Mouse (Mus musculus): ENCODE results near the gene Pnmal1. TPM values are rescaled to one million over a fixed set of nuclear protein-coding genes. Genes with fewer than 3 reads are reported as not detected.

Pnmal1 gene
- total and polyA plus RNA-seq, 2 experiments from 2014 or later, result 0.04 TPM; not detected in 1

DNA sequence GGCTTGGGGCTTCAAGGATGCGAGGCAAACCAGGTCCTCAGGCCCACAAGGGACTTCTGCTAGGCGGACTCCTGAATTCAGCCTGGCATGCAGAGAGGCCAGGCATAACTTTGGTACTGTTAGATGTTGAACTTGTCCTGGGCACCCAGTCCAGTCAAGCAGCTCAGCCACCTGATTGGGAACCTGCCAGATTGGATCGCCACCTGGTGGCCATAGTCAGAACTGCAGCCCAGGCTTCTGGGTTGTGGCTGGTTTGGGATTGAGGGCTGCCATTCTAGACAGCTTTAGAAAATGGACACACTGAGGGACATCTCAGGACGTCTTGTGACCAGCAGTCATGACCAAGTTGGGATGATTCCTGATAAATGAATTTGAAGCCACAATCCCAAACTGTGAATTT lies 40.2 kb downstream of the Pnmal1 start:
- peaks cover 49% of the 10 kb centered on the region for H3K36me3 ChIP-seq (replicated peaks; ENCODE audit: control insufficient read depth, insufficient read depth, low read length)
- ATAC-seq (ENCODE audit: insufficient read depth, low read depth) (peak; percentile 10; the same call in 1 of the 2 replicates), DNase-seq (ENCODE audit: low spot score) (no peak)
- no peak overlapping the region for H3K9ac ChIP-seq (replicated peaks; ENCODE audit: low read depth, low read length)
- H3K4me1 ChIP-seq (ENCODE audit: control insufficient read depth, insufficient read depth), result peaks cover 40% of the 10 kb centered on the region
- no peak overlapping the region for H3K4me2 ChIP-seq (ENCODE audit: low read depth, low read length)
- H3K4me3 ChIP-seq (ENCODE audit: low read depth, low read length), result no peak overlapping the region
- H3K27ac ChIP-seq (ENCODE audit: low read depth), result 0 out of 2 replicates have a peak overlapping the region, but pooled peaks have one; percentile 40
- no peak for TF ChIP-seq EP300 (IDR thresholded peaks at IDR 0.05; ENCODE audit: low read depth)
- TF ChIP-seq CTCF (IDR thresholded peaks at IDR 0.05; ENCODE audit: low read depth), result peak; percentile 96
- H3K27me3 ChIP-seq (ENCODE audit: control insufficient read depth, insufficient read depth, low read length), result no peaks in the 10 kb centered on the region
- WGBS, result 22% methylated on average over 4 of the region's 4 CpGs
- no peaks in the 10 kb centered on the region for H3K9me3 ChIP-seq (replicated peaks; ENCODE audit: control insufficient read depth, low read length)

DNA sequence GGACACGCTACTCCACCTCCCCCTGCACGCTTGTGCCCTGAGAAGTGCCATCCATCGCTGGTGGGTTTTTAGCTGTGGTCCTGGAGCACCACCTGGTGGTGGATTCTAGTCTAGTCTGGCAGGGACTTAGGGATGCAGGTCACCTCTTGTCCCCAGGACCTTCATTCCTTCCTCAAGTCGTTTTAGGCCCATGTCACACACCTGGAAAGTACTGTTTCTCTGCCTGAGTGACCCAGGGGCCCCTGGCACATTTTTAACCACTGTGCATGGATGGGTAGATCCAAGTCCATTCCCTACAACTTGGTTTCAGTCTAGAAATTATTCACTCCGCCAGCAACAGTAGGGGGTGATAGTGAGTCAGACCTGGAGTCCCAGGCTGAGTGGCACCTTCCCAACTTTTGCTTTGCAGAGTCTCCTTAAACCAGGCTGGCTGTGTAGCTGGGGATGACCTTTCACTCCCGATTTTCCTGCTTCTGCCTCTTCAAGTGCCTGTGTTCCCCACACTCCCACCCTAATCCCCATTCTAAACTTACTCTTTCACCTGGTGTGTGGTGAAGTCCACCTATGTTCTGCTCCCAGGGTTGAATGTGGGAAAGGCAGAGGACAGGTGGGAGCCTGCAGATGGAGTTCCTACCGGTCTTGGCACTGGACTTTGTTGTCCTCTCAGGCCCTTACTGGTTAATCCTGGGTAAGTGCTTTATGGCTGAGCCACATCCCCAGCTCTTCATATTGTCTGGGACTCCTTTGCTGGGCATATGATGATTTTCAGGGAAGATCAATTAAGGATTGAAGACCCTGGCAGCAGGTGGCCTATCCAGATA lies 43.1 kb downstream of the Pnmal1 start:
- TF ChIP-seq CTCF (IDR thresholded peaks at IDR 0.05; ENCODE audit: low read depth), result peak; percentile 90
- no peak for TF ChIP-seq EP300 (IDR thresholded peaks at IDR 0.05; ENCODE audit: low read depth)
- 11% methylated on average over 7 of the region's 7 CpGs for WGBS
- Histone ChIP-seq H3K27ac (ENCODE audit: low read depth) (peak overlapping the region; percentile 62), H3K4me1 (ENCODE audit: control insufficient read depth, insufficient read depth) (peaks cover 22% of the 10 kb centered on the region), H3K27me3 (ENCODE audit: control insufficient read depth, insufficient read depth, low read length) (no peaks in the 10 kb centered on the region), H3K9me3 (replicated peaks; ENCODE audit: control insufficient read depth, low read length) (no peaks in the 10 kb centered on the region), H3K9ac (replicated peaks; ENCODE audit: low read depth, low read length) (no peak overlapping the region), H3K4me3 (ENCODE audit: low read depth, low read length) (no peak overlapping the region), H3K36me3 (replicated peaks; ENCODE audit: control insufficient read depth, insufficient read depth, low read length) (peaks cover 73% of the 10 kb centered on the region), H3K4me2 (ENCODE audit: low read depth, low read length) (no peak overlapping the region)
- DNase-seq (ENCODE audit: low spot score), result peak; percentile 90
- ATAC-seq (ENCODE audit: insufficient read depth, low read depth), result peak; percentile 72

DNA sequence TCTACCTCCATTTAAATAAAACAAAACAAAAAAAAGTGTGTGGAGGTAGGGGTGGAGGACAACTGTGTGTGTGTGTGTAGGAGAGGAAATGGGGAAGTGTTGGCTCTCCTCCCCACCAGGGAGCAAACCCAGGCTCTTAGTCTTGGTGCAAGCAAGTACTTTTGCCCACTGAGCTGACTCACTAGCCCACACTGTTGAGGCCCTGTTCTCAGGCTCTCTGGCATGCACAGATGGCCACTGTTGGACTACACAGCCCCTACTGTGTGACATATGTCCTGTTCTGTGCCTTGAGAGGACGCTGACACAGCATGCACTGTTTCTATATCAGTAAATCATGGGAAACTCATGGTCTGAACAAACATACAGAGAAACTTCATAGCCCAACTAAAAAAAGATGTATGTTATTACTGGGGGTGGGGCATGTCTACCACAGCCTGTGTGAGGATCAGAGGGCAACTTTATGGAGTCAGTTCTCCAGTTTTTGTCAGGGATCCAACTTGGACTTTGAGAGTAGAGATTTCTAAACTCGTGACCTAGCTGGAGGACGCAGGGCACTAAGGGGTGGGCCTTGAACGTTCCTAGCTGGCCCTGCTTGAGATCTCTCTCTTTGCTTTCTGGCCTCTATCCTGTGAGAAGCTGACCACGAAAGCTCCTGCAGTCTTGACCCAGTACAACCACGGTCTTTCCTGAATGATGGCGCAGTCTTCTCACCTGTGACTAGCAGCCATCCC lies 43.9 kb downstream of the Pnmal1 start:
- TF ChIP-seq EP300 (IDR thresholded peaks at IDR 0.05; ENCODE audit: low read depth), result no peak
- no peak for TF ChIP-seq CTCF (IDR thresholded peaks at IDR 0.05; ENCODE audit: low read depth)
- H3K9ac ChIP-seq (replicated peaks; ENCODE audit: low read depth, low read length), result peak overlapping the region; percentile 34; the same call in 1 of the 2 replicates

DNA sequence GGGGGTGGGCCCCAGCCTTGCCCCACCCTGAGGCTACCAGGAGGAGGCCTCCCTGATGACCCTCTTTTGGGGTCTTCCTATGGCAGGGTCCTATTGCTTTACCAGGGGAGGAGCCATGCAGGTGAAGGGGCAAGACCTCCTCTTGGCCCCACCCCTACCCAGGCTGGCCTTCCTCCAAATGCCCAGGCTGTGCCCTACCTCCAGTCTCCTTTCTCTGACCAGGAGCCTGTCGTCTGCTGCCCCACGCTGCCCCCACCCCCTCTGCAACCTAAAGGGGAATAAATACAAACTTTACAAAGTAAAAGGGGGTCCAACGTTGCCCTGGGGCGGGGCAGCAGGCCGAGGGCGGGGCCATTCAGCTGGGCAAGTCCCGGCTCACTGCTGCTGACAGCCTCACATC lies 45.2 kb downstream of the Pnmal1 start:
- ATAC-seq (ENCODE audit: insufficient read depth, low read depth), result no peak
- Histone ChIP-seq H3K27me3 (ENCODE audit: control insufficient read depth, insufficient read depth, low read length) (no peaks in the 10 kb centered on the region), H3K9me3 (replicated peaks; ENCODE audit: control insufficient read depth, low read length) (no peaks in the 10 kb centered on the region), H3K4me3 (ENCODE audit: low read depth, low read length) (no peak overlapping the region), H3K4me2 (ENCODE audit: low read depth, low read length) (no peak overlapping the region), H3K27ac (ENCODE audit: low read depth) (no peak overlapping the region), H3K9ac (replicated peaks; ENCODE audit: low read depth, low read length) (no peak overlapping the region), H3K4me1 (ENCODE audit: control insufficient read depth, insufficient read depth) (peaks cover 16% of the 10 kb centered on the region), H3K36me3 (replicated peaks; ENCODE audit: control insufficient read depth, insufficient read depth, low read length) (peaks cover 75% of the 10 kb centered on the region)
- DNase-seq (ENCODE audit: low spot score), result no peak
- TF ChIP-seq CTCF (IDR thresholded peaks at IDR 0.05; ENCODE audit: low read depth) (no peak), EP300 (IDR thresholded peaks at IDR 0.05; ENCODE audit: low read depth) (no peak)
- 79% methylated on average over 7 of the region's 7 CpGs for WGBS

More for the DNA sequence above, 43.9 kb downstream of the Pnmal1 start:
- Histone ChIP-seq H3K27me3 (ENCODE audit: control insufficient read depth, insufficient read depth, low read length) (no peaks in the 10 kb centered on the region), H3K4me2 (ENCODE audit: low read depth, low read length) (no peak overlapping the region), H3K27ac (ENCODE audit: low read depth) (peak overlapping the region; percentile 62), H3K4me1 (ENCODE audit: control insufficient read depth, insufficient read depth) (peaks cover 22% of the 10 kb centered on the region), H3K9me3 (replicated peaks; ENCODE audit: control insufficient read depth, low read length) (no peaks in the 10 kb centered on the region), H3K36me3 (replicated peaks; ENCODE audit: control insufficient read depth, insufficient read depth, low read length) (peaks cover 70% of the 10 kb centered on the region), H3K4me3 (ENCODE audit: low read depth, low read length) (no peak overlapping the region)
- 60% methylated on average over 7 of the region's 7 CpGs for WGBS
- DNase-seq (ENCODE audit: low spot score), result no peak
- no peak for ATAC-seq (ENCODE audit: insufficient read depth, low read depth)

GRCm38 (mm10) chr7:17007300-17007699 lies 47.8 kb downstream of the Pnmal1 start:
- peaks cover 84% of the 10 kb centered on the region for H3K36me3 ChIP-seq (replicated peaks; ENCODE audit: control insufficient read depth, insufficient read depth, low read length)
- ATAC-seq (ENCODE audit: insufficient read depth, low read depth), result peak; percentile 50
- DNase-seq (ENCODE audit: low spot score), result peak; percentile 72
- TF ChIP-seq EP300 (IDR thresholded peaks at IDR 0.05; ENCODE audit: low read depth) (no peak), CTCF (IDR thresholded peaks at IDR 0.05; ENCODE audit: low read depth) (peak; percentile 95)
- 71% methylated on average over 4 of the region's 4 CpGs for WGBS
- no peak overlapping the region for H3K9ac ChIP-seq (replicated peaks; ENCODE audit: low read depth, low read length)
- H3K27ac ChIP-seq (ENCODE audit: low read depth), result no peak overlapping the region
- H3K4me2 ChIP-seq (ENCODE audit: low read depth, low read length), result no peak overlapping the region
- peaks cover 16% of the 10 kb centered on the region for H3K4me1 ChIP-seq (ENCODE audit: control insufficient read depth, insufficient read depth)
- H3K4me3 ChIP-seq (ENCODE audit: low read depth, low read length), result no peak overlapping the region
- no peaks in the 10 kb centered on the region for H3K27me3 ChIP-seq (ENCODE audit: control insufficient read depth, insufficient read depth, low read length)
- no peaks in the 10 kb centered on the region for H3K9me3 ChIP-seq (replicated peaks; ENCODE audit: control insufficient read depth, low read length)

Data from heart, postnatal 0 days (tissue).